ENCODE assay signal across 18 mouse cellular contexts in the genomic region with DNA sequence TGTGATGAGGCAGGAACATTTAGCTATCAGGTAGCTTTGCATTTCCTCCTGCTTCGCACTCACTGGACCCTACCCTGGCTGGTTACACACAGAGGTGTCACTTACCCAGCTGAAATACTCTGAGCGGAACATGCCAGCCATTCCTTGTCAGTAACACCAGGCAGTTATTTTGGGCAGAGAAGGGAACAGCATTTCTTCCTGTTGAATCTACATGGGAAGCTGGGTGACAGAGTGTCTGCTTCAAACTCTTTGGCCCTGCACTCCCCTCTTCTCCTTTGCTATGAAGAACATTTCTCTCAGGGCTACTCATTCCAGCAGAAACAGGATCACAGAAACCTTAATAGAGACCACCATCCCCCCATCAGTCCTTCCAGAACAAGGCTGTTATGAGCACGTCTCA. TPM values are rescaled to one million over a fixed set of nuclear protein-coding genes. Genes with fewer than 3 reads are reported as not detected.
DNase-seq lines count a peak whose midpoint lies in the region; ATAC-seq and TF ChIP-seq lines count a peak whose summit lies in the region.
"Had no signal": no experiment of that assay in that cellular context is flagged by ENCODE, and none has a peak within 500 bp of the region (broad histone marks: within the 10 kb centered on the region; RNA-seq: fewer than 3 reads in every experiment).

No protein-coding gene starts in this region.

- H3K27ac ChIP-seq in heart, adult 2 months, result peak overlapping the region; percentile 62
- peak overlapping the region; percentile 82 for H3K27ac ChIP-seq in heart, embryonic 15.5 days
- peak overlapping the region; percentile 86 for H3K27ac ChIP-seq in lung, embryonic 16.5 days (ENCODE audit: low read length)
- no peak overlapping the region for H3K27ac ChIP-seq in hindbrain, postnatal 0 days
- H3K27ac ChIP-seq: limb, embryonic 15.5 days; neural tube, embryonic 15.5 days had no signal

- DNase-seq in heart, adult 2 months, result peak in 1 of 2 experiments; percentile 38
- DNase-seq in heart, postnatal 25 days (ENCODE audit: low spot score), result no peak
- peak; percentile 44 to 52 for DNase-seq in heart, adult 9 months (ENCODE audit: low spot score in 2 of 2)
- no peak for DNase-seq in natural killer cell, adult 2 months (ENCODE audit: low spot score in 2 of 2)
- no peak for DNase-seq in hindbrain, postnatal 0 days (ENCODE audit: low spot score)
- DNase-seq in yolk sac, embryonic 10.5 days (ENCODE audit: low spot score), result no peak
- DNase-seq: adrenal gland, adult 8-10 months; cerebellum, adult 9-10 months; forebrain, postnatal 0 days had no signal

- TF ChIP-seq CTCF in heart, adult 2 months (IDR thresholded peaks at IDR 0.05), result no peak
- no peak for TF ChIP-seq CTCF in hindbrain, postnatal 0 days (IDR thresholded peaks at IDR 0.05; ENCODE audit: low read depth)

- H3K9ac ChIP-seq in heart, adult 2 months (ENCODE audit: low read depth, low read length), result no peak overlapping the region
- H3K9ac ChIP-seq in heart, embryonic 15.5 days, result no peak overlapping the region
- no peak overlapping the region for H3K9ac ChIP-seq in lung, embryonic 16.5 days (ENCODE audit: low read length)
- H3K9ac ChIP-seq in hindbrain, postnatal 0 days (replicated peaks; ENCODE audit: low read length), result no peak overlapping the region
- H3K9ac ChIP-seq: forebrain, postnatal 0 days; limb, embryonic 15.5 days; neural tube, embryonic 15.5 days had no signal

- peaks cover 21% of the 10 kb centered on the region for H3K4me1 ChIP-seq in heart, adult 2 months (ENCODE audit: control insufficient read depth, insufficient read depth, low read length)
- H3K4me1 ChIP-seq in heart, embryonic 15.5 days (replicated peaks), result peaks cover 72% of the 10 kb centered on the region
- peaks cover 42% of the 10 kb centered on the region for H3K4me1 ChIP-seq in lung, embryonic 16.5 days (replicated peaks; ENCODE audit: control insufficient read depth, insufficient read depth, low read length)
- peaks cover 3% of the 10 kb centered on the region; the same call in 1 of the 2 replicates for H3K4me1 ChIP-seq in hindbrain, postnatal 0 days (ENCODE audit: insufficient read depth, low read length)

- peaks cover 6% of the 10 kb centered on the region for H3K36me3 ChIP-seq in heart, adult 2 months (ENCODE audit: control insufficient read depth, insufficient read depth, low read length)
- H3K36me3 ChIP-seq in heart, embryonic 15.5 days, result no peaks in the 10 kb centered on the region
- H3K36me3 ChIP-seq in lung, embryonic 16.5 days (ENCODE audit: control insufficient read depth, insufficient read depth, low read length), result no peaks in the 10 kb centered on the region
- H3K36me3 ChIP-seq in hindbrain, postnatal 0 days (ENCODE audit: insufficient read depth, low read length), result no peaks in the 10 kb centered on the region
- H3K36me3 ChIP-seq: limb, embryonic 15.5 days; neural tube, embryonic 15.5 days had no signal

- peak; percentile 28; the same call in 1 of the 2 replicates for ATAC-seq in heart, embryonic 15.5 days (replicated peaks; ENCODE audit: insufficient number of reproducible peaks, insufficient read depth, low FRiP score, low read depth)
- peak; percentile 72 for ATAC-seq in lung, embryonic 16.5 days (ENCODE audit: low read depth)
- no peak for ATAC-seq in hindbrain, postnatal 0 days
- ATAC-seq: forebrain, postnatal 0 days; hindbrain, embryonic 16.5 days had no signal

- TF ChIP-seq EP300 in heart, adult 2 months (IDR thresholded peaks at IDR 0.05; ENCODE audit: insufficient read depth, low read depth, low read length), result peak; percentile 68; the same call in 1 of the 2 replicates

- H3K27me3 ChIP-seq in heart, adult 2 months (ENCODE audit: control insufficient read depth, insufficient read depth, low read length), result no peaks in the 10 kb centered on the region
- no peaks in the 10 kb centered on the region for H3K27me3 ChIP-seq in heart, embryonic 15.5 days
- no peaks in the 10 kb centered on the region for H3K27me3 ChIP-seq in lung, embryonic 16.5 days (ENCODE audit: control insufficient read depth, insufficient read depth, low read depth, low read length)
- no peaks in the 10 kb centered on the region for H3K27me3 ChIP-seq in hindbrain, postnatal 0 days (ENCODE audit: insufficient read depth, low read length)
- H3K27me3 ChIP-seq: limb, embryonic 15.5 days; neural tube, embryonic 15.5 days had no signal

- 0 out of 2 replicates have a peak, but pooled peaks have one; percentile 19 for TF ChIP-seq POLR2A in heart, adult 2 months (IDR thresholded peaks at IDR 0.05; ENCODE audit: insufficient read depth, low read depth, low read length)

- 0 out of 2 replicates have a peak, but pooled peaks cover 1% of the 10 kb centered on the region for H3K79me2 ChIP-seq in heart, adult 2 months (replicated peaks; ENCODE audit: control insufficient read depth, insufficient read depth, low read length)

- 0 out of 2 replicates have a peak overlapping the region, but pooled peaks have one; percentile 2 for H3K4me2 ChIP-seq in heart, embryonic 15.5 days
- H3K4me2 ChIP-seq in lung, embryonic 16.5 days (ENCODE audit: low read depth, low read length), result no peak overlapping the region
- H3K4me2 ChIP-seq in hindbrain, postnatal 0 days (ENCODE audit: low read depth, low read length), result no peak overlapping the region
- H3K4me2 ChIP-seq: limb, embryonic 15.5 days; neural tube, embryonic 15.5 days had no signal

- no peaks in the 10 kb centered on the region for H3K9me3 ChIP-seq in heart, embryonic 15.5 days (replicated peaks)
- no peaks in the 10 kb centered on the region for H3K9me3 ChIP-seq in lung, embryonic 16.5 days (ENCODE audit: control insufficient read depth, low read length)
- no peaks in the 10 kb centered on the region for H3K9me3 ChIP-seq in hindbrain, postnatal 0 days (ENCODE audit: low read length)
- H3K9me3 ChIP-seq: limb, embryonic 15.5 days; neural tube, embryonic 15.5 days had no signal

- WGBS in heart, adult 2 months, result 49% methylated on average over 3 of the region's 3 CpGs
- 30% methylated on average over 3 of the region's 3 CpGs for WGBS in heart, embryonic 15.5 days
- WGBS in lung, embryonic 16.5 days, result 47% methylated on average over 3 of the region's 3 CpGs
- 84% methylated on average over 3 of the region's 3 CpGs for WGBS in hindbrain, postnatal 0 days

- intact Hi-C loops in heart, adult 2 months (cut with DNase I), result loop anchor here (10.0 kb wide), 1 partner anchor 399 kb away; a partner anchor contains a TSS
- intact Hi-C loops in heart, postnatal 25 days (cut with DNase I), result no loop called here

- no peak overlapping the region for H3K4me3 ChIP-seq in heart, adult 2 months
- no peak overlapping the region for H3K4me3 ChIP-seq in heart, embryonic 15.5 days
- H3K4me3 ChIP-seq in lung, embryonic 16.5 days (ENCODE audit: low read length), result no peak overlapping the region
- H3K4me3 ChIP-seq in hindbrain, postnatal 0 days (ENCODE audit: low read length), result no peak overlapping the region
- H3K4me3 ChIP-seq: limb, embryonic 15.5 days; neural tube, embryonic 15.5 days had no signal

RNA-seq across cellular contexts. Expression of a gene that starts 32.0 kb away (rescaled TPM):
- total RNA-seq in heart, adult 2 months (2021), result 1 to 10 TPM; 5.9 to 8.1 TPM
- 6.3 and 9.0 TPM in 2 replicates for polyA plus RNA-seq in heart, adult 2 months (2012; rRNA removed)
- 1 to 10 TPM; 5.6 to 6.8 TPM for total RNA-seq in heart, postnatal 25 days (2021)
- polyA plus RNA-seq in heart, embryonic 15.5 days (2015; fragmentation: Nextera tagmentation; extraction: Ambion mirVana), result 7.7 and 9.9 TPM in 2 replicates
- 7.1 TPM in 2 replicates for polyA plus RNA-seq in lung, embryonic 16.5 days (2015; fragmentation: Nextera tagmentation; extraction: Ambion mirVana)
- 29.1 and 29.6 TPM in 2 replicates for total RNA-seq in hindbrain, postnatal 0 days (2014; rRNA removed)
- 15.3 and 17.3 TPM in 2 replicates for polyA plus RNA-seq in hindbrain, postnatal 0 days (2015; fragmentation: Nextera tagmentation; extraction: Ambion mirVana)

RNA-seq across cellular contexts. Expression of a gene that starts 42.6 kb away (rescaled TPM):
- not detected for total RNA-seq in heart, adult 2 months (2021)
- not detected in 2 replicates for polyA plus RNA-seq in heart, adult 2 months (2012; rRNA removed)
- not detected for total RNA-seq in heart, postnatal 25 days (2021)
- polyA plus RNA-seq in heart, embryonic 15.5 days (2015; fragmentation: Nextera tagmentation; extraction: Ambion mirVana), result not detected in 2 replicates
- polyA plus RNA-seq in lung, embryonic 16.5 days (2015; fragmentation: Nextera tagmentation; extraction: Ambion mirVana), result not detected in 2 replicates
- not detected in 2 replicates for total RNA-seq in hindbrain, postnatal 0 days (2014; rRNA removed)
- polyA plus RNA-seq in hindbrain, postnatal 0 days (2015; fragmentation: Nextera tagmentation; extraction: Ambion mirVana), result not detected in 2 replicates
- total RNA-seq: adrenal gland, adult 8-10 months; ES-E14; forebrain, postnatal 0 days; left cerebral cortex, adult 18-20 months had no signal
- polyA plus RNA-seq: C2C12; forebrain, postnatal 0 days; gonadal fat pad, adult 2 months; limb, embryonic 15.5 days; neural tube, embryonic 15.5 days had no signal

Comparison
In these comparisons a context has a peak if more than half of its experiments do, and no peak if none do; other contexts are left out.
1. DNase-seq: peak in heart, adult 9 months (2 of 2); none in heart, postnatal 25 days (single experiment), natural killer cell, adult 2 months (0 of 2), hindbrain, postnatal 0 days (single experiment) and yolk sac, embryonic 10.5 days (single experiment).